Mouse (Mus musculus) cerebellum, adult 11-12 months (tissue): ENCODE data around the gene Olfr376.

Experiments
- DNase-seq: peaks from one replicate; pipeline ENCODE4 v3.0.0; 2022

Gene Olfr376

DNA sequence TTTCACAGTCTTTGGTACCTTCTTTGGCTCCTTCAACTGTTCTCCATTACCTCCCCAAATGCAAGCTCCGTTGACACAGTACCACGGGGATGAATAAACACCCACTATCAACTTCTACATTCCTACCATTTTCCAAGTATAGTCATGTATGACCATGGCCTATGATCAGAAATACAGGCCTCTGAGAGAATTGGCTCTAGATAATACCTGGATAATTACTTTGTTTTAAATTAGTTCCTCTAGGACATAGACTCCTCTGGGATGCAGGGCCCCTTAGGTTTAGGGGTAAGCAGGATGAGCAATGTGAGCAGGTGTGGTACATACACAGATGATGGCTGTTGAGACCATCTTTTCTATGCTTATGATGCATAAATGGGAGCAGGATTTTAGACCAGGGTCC, at the start of gene Olfr376:
Gene Olfr376 (plus strand): TSS at position 301 of the 400 bp plus-strand sequence.
- DNase-seq: no peak

DNA sequence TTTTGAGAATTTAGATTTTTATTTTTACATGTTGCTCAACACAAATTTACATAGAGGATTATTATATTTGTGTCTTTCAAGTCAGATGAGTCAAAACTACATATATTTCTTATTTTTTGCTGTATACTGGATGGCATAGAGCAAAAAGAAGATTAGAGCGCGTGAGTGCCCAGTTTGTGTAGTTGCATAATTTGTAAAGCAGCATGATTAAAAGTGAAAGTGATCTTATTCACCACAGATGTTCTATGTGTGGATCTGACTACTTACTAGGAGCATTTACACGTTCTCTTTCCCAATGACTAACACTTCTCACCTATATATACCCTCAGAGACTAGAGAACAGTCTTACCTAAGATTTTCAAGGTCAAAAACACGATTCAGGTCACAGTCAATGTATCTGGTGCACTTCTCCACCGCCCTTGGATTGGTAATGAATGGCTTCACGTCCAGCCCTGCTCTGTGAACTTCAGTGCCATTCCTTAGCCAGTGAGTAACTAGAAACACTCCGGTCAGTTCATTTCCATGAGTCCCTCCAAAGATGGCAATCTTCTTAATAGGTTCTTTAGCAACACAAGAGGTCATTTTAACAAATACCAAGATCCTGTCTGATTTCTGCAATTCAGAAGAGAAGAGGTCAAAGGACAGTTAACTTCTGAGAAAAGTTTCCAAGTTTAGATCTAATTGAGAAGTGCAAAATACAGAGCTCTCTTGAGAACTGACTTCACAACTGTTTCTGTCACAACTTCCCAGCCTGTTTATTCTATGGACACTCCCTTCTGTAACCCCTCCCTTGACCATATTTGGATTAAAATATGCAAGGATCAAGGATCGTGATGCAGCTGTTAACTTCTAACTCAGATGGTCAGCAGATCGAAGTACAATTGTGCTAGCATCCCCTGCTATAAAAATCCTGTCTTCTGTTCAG, 46.9 kb upstream of the Olfr376 start:
- DNase-seq: no peak

DNA sequence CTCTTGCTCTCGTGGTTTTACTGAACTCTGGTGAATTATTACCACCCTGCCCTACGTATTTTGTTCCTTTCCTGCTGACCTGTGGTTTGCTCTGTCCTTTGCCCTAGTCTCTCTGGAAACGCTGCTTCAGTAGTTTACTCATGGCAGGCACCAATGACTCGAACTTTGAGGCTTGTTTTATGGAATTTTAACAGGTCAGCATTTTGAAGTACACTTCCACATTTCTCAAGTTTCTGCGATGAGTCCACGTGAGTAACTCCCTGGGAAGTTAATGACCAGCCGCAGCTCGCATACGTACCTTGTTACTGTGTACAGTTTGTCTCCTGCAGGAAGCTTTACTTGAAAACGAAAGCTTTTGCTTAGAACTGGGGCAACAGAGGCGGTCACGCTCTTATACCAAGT, 44.6 kb upstream of the Olfr376 start:
- no peak for DNase-seq

DNA sequence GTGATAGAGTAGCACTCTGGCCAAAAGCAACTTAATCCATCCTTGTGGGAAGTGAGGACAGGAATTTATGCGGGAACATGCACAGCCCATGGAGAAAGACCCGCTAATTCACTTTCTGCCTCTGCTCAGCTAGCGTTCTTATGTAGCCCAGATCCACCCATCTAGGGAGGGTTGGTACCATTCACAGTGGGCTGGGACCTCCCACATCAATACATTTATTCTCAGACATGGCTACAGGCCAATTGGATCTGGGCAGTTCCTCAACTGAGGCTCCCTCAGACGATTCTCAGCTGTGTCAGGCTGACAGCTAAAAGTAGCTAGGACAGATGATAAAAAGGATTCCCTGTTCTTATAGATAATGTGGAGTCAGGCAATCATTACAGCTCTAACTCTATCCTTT, 43.7 kb upstream of the Olfr376 start:
- DNase-seq: no peak

DNA sequence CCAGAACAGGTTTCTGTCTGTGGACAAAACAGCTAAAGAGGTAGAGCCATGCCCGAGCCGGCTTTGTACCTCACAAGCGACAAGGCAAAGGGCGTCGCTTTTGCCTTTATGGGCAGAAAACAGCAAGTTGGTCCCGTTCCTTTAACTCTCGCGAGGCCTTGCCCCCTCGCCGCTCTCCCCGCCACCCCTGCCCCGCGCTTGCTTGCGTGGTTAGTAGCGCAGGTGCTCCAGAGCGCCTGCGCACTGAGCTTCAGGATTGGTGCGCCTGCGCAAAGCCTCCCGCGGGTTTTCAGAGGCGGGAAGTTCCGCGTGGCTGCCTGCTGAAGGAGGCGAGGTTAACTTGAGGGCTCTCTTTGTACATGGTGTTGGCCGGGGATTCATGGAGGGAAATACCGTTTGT, 41.6 kb upstream of the Olfr376 start, which contains the start of the genes Aspa, Gm49340 and Spata22:
Gene Aspa (minus strand): TSS at position 155 of the 400 bp plus-strand sequence.
Gene Gm49340 (plus strand): TSS at position 300 of the 400 bp plus-strand sequence.
Gene Spata22 (plus strand): TSS at position 300 of the 400 bp plus-strand sequence.
- DNase-seq: no peak

DNA sequence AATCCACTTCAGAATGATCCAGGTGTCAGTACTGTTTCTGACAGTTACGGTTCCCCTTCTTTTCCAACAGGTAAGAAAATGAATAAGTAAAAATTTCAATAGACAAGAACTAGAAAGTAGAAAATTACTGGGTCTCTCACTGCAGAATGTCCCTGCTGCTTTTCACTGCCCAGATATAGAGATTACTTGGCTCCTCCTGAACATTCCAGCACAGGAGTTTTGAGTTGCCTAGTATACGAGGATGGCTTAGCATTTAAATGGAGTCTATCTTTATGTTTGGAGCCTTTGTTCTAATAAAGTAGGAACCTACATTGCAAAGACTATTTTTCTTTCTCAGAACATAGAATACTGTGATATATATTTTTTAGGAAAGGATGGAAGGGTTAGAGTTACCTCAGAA, 37.7 kb upstream of the Olfr376 start:
- no peak for DNase-seq

DNA sequence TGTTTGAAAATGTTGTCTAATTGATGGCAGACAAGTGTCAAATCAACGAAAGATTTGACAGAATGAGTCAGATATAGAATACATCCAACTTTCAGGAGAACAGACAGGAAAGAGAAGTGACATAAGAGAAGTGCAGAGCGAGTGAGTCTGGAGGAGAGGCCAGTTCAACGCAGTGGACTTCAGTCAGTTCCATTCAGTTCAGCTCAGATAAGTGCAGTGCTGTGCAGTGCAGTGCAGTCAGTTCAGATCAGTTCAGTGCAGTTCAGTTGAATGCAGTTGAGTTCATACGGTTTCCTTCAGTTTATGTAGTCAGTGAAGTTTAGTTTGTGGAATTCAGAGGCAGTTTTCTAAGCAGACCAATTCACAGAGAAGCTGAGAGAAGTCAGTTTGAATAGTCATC, 34.1 kb upstream of the Olfr376 start:
- no peak for DNase-seq

DNA sequence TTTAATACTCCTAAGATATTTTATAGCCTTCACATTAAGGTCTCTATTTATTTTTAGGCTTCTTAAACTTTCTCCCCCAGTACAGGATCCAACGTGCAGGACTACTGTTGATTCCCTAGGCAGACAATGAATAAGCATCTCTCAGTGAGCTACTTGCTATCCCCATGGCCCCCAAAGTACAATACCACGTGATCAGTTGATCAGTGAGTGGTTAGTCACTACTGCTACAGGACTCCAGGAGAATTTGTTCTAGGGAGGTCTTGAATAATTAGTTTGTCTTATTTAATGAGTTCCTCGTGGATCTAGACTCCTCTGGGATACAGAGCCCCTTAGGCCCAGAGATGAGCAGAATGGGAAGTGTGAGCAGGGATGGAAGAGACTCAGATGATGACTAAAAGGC, 20.6 kb upstream of the Olfr376 start, which contains the start of gene Olfr20:
Gene Olfr20 (plus strand): TSS at position 301 of the 400 bp plus-strand sequence.
- DNase-seq: no peak

DNA sequence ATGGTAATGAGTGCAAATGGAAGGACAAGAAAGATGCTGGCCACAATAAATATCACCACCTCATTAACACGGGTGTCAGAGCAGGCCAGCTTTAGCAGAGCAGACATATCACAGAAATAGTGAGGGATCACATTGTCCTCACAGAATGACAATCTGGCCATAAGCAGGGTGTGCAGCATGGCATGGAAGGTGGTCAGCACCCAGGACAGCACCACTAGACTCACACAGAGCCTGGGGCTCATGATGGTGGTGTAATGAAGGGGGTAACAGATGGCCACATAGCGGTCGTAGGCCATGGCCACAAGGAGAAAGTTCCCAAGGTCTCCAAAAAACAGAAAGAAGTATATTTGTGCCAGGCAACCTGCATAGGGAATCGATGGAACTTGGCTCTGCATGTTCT, 24.3 kb downstream of the Olfr376 start:
- no peak for DNase-seq

DNA sequence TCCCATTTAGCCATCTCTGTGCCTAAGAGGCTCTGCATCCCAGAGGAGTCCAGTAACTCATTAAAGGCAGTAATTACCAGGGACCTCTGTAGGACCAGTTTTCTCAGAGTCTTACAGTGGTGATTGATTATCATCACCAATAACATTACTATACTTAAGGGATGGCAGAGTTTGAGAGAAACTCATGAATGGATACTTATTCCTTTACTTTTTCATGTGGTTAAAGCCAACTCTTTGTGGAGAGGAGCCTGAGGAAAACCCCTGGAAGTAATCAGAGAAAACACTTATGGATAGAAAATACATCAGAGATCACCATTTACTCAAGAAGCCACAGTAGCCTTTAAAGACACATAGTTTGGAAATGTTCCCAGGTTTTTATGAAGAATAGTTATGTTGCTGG, 28.5 kb downstream of the Olfr376 start, which contains the start of gene Olfr1:
Gene Olfr1 (minus strand): TSS at position 101 of the 400 bp plus-strand sequence.
- DNase-seq: no peak
